Mouse (Mus musculus) bone marrow macrophage, adult 2 months (primary cell): ENCODE measurements around the gene Drg1. TPM values are rescaled to one million over a fixed set of nuclear protein-coding genes. Genes with fewer than 3 reads are reported as not detected.

Source experiments
- H3K27ac ChIP-seq: 2 replicates; pipeline ENCODE4 v1.5.1; 2012; ENCODE audit warnings: low read depth, low read length; ENCODE audit not compliant: insufficient read depth
- H3K4me1 ChIP-seq: 2 replicates; pipeline ENCODE4 v1.6.1; 2012; ENCODE audit warnings: low read length; ENCODE audit not compliant: control insufficient read depth, insufficient read depth
- H3K4me3 ChIP-seq: 2 replicates; pipeline ENCODE4 v1.5.1; 2012; ENCODE audit warnings: mild to moderate bottlenecking, low read length, moderate library complexity; ENCODE audit not compliant: insufficient read depth
- CTCF ChIP-seq: IDR thresholded peaks from 2 replicates; pipeline ENCODE4 v1.5.1; 2012; ENCODE audit warnings: low read depth, mild to moderate bottlenecking, low read length, moderate library complexity
- POLR2A ChIP-seq: IDR thresholded peaks from 2 replicates; pipeline ENCODE4 v1.6.1; 2012; ENCODE audit warnings: mild to moderate bottlenecking, low read depth, low read length, borderline replicate concordance
- polyA plus RNA-seq: library from polyadenylated mRNA; stranded (reverse); fragments of >200 nt; gene quantifications from 2 replicates; pipeline ENCODE4 v1.2.4, GENCODE M21; 2012; ENCODE audit not compliant: missing spikeins, insufficient read depth, insufficient read length

Drg1 gene
- polyA plus RNA-seq, 1 experiment, result 75.0 TPM

DNA sequence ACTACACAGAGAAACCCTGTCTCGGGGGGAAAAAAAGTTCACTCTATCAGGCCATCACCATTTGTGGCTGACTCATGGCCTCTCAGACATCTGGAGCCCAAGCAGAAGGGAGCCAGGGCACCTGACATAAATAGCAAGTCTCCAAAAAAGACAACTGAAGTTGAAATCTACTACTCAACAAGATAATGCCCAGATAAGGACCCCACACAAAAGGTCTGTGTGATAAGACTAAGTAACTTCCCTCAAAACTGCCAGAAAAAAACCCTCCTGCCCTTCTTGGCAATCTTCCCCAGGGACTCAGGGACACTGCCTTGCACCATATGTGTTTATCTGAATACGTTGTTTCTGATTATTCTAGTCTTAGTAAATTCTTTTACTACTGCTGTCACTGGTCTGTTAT lies 13.5 kb upstream of the Drg1 start:
- Histone ChIP-seq H3K4me3 (no peak overlapping the region), H3K4me1 (no peaks in the 10 kb centered on the region), H3K27ac (no peak overlapping the region)
- TF ChIP-seq POLR2A (no peak), CTCF (no peak)

DNA sequence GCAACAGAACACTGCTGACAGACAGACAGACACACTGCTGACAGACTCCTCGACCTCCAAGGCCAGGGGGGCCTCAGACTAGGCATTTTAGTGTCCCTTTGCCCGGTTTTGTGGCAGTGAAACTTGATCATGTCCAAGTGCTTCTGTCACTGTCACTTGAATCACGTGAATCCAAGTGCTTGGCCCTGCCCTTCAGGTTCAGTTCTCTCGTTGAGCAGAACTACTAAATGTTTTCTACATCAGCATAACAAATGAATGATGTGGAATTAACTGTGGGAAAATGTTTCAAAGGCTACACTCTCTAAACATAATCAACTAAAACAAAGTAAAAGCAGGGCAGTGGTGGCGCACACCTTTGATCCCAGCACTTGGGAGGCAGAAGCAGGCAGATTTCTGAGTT lies 12.1 kb upstream of the Drg1 start:
- no peaks in the 10 kb centered on the region for H3K4me1 ChIP-seq
- no peak overlapping the region for H3K27ac ChIP-seq
- H3K4me3 ChIP-seq, result no peak overlapping the region
- TF ChIP-seq CTCF (no peak), POLR2A (no peak)

GRCm38 (mm10) chr11:3269241-3269640 lies 3.0 kb upstream of the Drg1 start:
- no peak for TF ChIP-seq CTCF
- TF ChIP-seq POLR2A, result no peak
- H3K27ac ChIP-seq, result no peak overlapping the region
- H3K4me3 ChIP-seq, result no peak overlapping the region
- H3K4me1 ChIP-seq, result peaks cover 9% of the 10 kb centered on the region

GRCm38 (mm10) chr11:3267133-3267532 lies 918 bp upstream of the Drg1 start:
- TF ChIP-seq POLR2A (no peak), CTCF (no peak)
- no peak overlapping the region for H3K27ac ChIP-seq
- H3K4me1 ChIP-seq, result peaks cover 11% of the 10 kb centered on the region
- H3K4me3 ChIP-seq, result peak overlapping the region; percentile 99

DNA sequence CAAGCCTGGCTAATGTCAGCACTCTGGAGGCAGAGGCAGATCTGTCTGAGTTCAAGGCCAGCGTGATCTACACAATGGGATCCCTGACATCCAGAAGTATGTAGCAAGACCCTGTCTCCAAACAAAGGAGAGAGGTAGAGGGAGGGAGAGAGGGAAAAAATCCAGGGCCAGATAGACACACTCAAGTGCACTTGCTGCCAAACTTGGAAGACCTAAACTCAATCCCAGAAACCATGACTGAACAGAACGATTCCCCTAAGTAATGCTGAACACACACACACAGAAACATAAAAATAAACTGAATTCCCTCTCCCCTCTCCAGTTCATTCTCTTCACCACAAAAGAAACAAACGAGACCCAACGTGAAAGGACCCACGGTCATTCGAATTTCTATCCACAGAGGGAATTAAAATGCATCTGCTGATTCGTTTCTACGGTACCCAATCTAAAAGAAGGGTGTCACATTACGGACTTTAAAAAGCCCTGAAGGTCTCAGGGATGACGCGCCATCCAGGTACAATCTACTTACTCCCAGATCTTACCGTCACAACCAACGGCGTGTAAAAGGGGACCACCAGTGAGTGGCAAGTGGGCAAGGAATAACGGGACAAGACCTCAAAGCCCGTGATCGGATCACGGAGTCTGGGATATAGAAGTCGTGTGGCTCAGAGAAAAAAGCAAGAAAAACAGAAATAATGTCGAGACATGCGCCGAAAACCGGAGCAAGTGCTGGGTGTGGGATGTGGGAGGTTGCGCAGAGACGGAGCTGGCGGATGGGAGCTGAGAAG lies 730 bp downstream of the Drg1 start:
- TF ChIP-seq CTCF (no peak), POLR2A (no peak)
- peak overlapping the region; percentile 66 for H3K27ac ChIP-seq
- peaks cover 11% of the 10 kb centered on the region for H3K4me1 ChIP-seq
- peak overlapping the region; percentile 99 for H3K4me3 ChIP-seq

- Histone ChIP-seq H3K4me1 (peaks cover 4% of the 10 kb centered on the region), H3K27ac (no peak overlapping the region), H3K4me3 (no peak overlapping the region)
- TF ChIP-seq CTCF (no peak), POLR2A (no peak)
Observed at GRCm38 (mm10) chr11:3259537-3259936, 6.7 kb downstream of the Drg1 start.

DNA sequence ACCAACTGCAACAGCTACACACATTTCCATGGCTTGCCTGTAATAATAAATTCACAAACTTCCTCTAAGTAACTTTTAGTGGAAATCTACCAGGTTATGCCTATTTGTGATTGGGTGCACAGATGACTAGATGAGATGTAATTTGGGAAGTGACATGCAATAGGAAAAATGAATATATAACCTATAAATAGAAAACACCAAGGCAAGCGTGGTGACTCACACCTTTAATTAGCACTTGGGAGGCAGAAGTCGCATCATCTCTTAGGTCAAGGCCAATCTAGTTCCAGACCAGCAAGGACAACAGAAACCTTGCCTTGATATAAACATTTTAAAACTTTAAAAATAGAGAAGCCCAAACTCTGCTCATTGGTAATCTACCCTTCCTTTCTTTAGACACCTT lies 18.8 kb downstream of the Drg1 start:
- no peak overlapping the region for H3K4me3 ChIP-seq
- no peak for TF ChIP-seq POLR2A
- no peak for TF ChIP-seq CTCF

GRCm38 (mm10) chr11:3243771-3244170 lies 22.4 kb downstream of the Drg1 start:
- no peak for TF ChIP-seq CTCF
- no peak overlapping the region for H3K4me3 ChIP-seq
- no peak overlapping the region for H3K27ac ChIP-seq
- peaks cover 21% of the 10 kb centered on the region for H3K4me1 ChIP-seq

More for the DNA sequence above, 18.8 kb downstream of the Drg1 start:
- Histone ChIP-seq H3K27ac (peak overlapping the region; percentile 91), H3K4me1 (peaks cover 21% of the 10 kb centered on the region)

DNA sequence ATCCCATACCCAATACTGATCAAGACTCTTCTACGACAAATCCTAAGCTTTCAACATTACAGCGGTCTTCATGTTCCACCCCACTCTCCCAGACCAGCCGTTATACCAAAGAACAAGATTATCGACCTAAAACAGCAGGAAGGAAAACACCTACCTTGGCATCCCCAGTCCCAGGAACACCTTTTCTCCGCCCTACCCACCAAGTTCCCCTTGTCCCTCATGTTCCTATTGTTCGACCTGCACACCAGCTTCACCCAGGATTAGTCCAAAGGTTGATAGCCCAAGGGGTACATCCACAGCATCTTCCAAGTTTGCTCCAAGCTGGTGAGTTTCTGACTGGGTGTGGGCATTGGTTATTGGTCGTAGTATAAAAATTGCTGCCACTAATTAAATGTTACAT lies 23.8 kb downstream of the Drg1 start:
- Histone ChIP-seq H3K4me3 (no peak overlapping the region), H3K4me1 (peaks cover 8% of the 10 kb centered on the region), H3K27ac (no peak overlapping the region)
- TF ChIP-seq POLR2A, result no peak
- no peak for TF ChIP-seq CTCF

GRCm38 (mm10) chr11:3235277-3235676 lies 30.9 kb downstream of the Drg1 start:
- no peak overlapping the region for H3K4me3 ChIP-seq
- H3K4me1 ChIP-seq, result peaks cover 38% of the 10 kb centered on the region
- no peak for TF ChIP-seq CTCF
- TF ChIP-seq POLR2A, result no peak
- no peak overlapping the region for H3K27ac ChIP-seq
